Mouse (Mus musculus) intestine, postnatal 0 days (tissue): Measurements from ENCODE around the gene Bmper. TPM values are rescaled to one million over a fixed set of nuclear protein-coding genes. Genes with fewer than 3 reads are reported as not detected.

Experiments used
- ATAC-seq: fragments of 200-750 bp; cut with Nextera tagmentation; 2 replicates; pipeline ENCODE4 v1.8.0; 2017; ENCODE audit warnings: mild to moderate bottlenecking, moderate TSS enrichment, moderate library complexity
- H3K27ac ChIP-seq: fragments of 300-500 bp; sonication (generic); 2 replicates; pipeline ENCODE4 v1.5.1; 2014; ENCODE audit warnings: mild to moderate bottlenecking, low read depth, low read length, moderate library complexity
- H3K27me3 ChIP-seq: fragments of 300-500 bp; sonication (generic); replicated peaks from 2 replicates; pipeline ENCODE4 v1.6.1; 2014; ENCODE audit warnings: low read length, mixed read lengths; ENCODE audit not compliant: control insufficient read depth, insufficient read depth
- H3K36me3 ChIP-seq: fragments of 300-500 bp; sonication (generic); 2 replicates; pipeline ENCODE4 v1.6.1; 2014; ENCODE audit warnings: mild to moderate bottlenecking, moderate library complexity; ENCODE audit not compliant: control insufficient read depth, insufficient read depth
- H3K4me1 ChIP-seq: fragments of 300-500 bp; sonication (generic); replicated peaks from 2 replicates; pipeline ENCODE4 v1.6.1; 2014; ENCODE audit warnings: antibody characterized with exemption, low read length, mixed read lengths; ENCODE audit not compliant: control insufficient read depth, insufficient read depth
- H3K4me2 ChIP-seq: fragments of 300-500 bp; sonication (generic); replicated peaks from 2 replicates; pipeline ENCODE4 v1.6.1; 2014; ENCODE audit warnings: low read depth, mild to moderate bottlenecking, moderate library complexity
- H3K4me3 ChIP-seq: fragments of 300-500 bp; sonication (generic); 2 replicates; pipeline ENCODE4 v1.5.1; 2014; ENCODE audit warnings: low read depth, low read length
- H3K9ac ChIP-seq: fragments of 300-500 bp; sonication (generic); 2 replicates; pipeline ENCODE4 v1.6.1; 2014; ENCODE audit warnings: mild to moderate bottlenecking, low read depth, low read length
- H3K9me3 ChIP-seq: fragments of 300-500 bp; sonication (generic); 2 replicates; pipeline ENCODE4 v1.6.1; 2016; ENCODE audit warnings: mixed run types; ENCODE audit not compliant: control insufficient read depth
- CTCF ChIP-seq: sonication (generic); IDR thresholded peaks from 2 replicates; pipeline ENCODE4 v1.5.1; 2016; ENCODE audit warnings: low read depth, mild to moderate bottlenecking, control low read depth, antibody characterized with exemption, moderate library complexity
- WGBS: fragments of 180-500 bp; shearing (Covaris S2); extraction: QIAGEN DNeasy Blood & Tissue Kit; methylation state at CpG from one replicate; pipeline ENCODE4 v1.1.7; 2014; 5-methylcytosine and 5-hydroxymethylcytosine counted together
- polyA plus RNA-seq: library from polyadenylated mRNA; unstranded; fragments of >200 nt; fragmentation: Nextera tagmentation; extraction: Ambion mirVana; gene quantifications from 2 replicates; pipeline ENCODE4 v1.2.1, GENCODE M21; 2015

Gene Bmper
- polyA plus RNA-seq, 1 experiment from 2014 or later, result 4.1 TPM

GRCm38 (mm10) chr9:23442168-23442567, 219.3 kb downstream of the Bmper start:
- no peak overlapping the region for H3K4me2 ChIP-seq
- H3K27ac ChIP-seq, result no peak overlapping the region
- 60% methylated on average over 5 of the region's 5 CpGs for WGBS
- no peaks in the 10 kb centered on the region for H3K27me3 ChIP-seq
- no peak overlapping the region for H3K9ac ChIP-seq
- TF ChIP-seq CTCF, result no peak
- no peaks in the 10 kb centered on the region for H3K36me3 ChIP-seq
- ATAC-seq, result no peak
- H3K4me1 ChIP-seq, result no peaks in the 10 kb centered on the region
- no peaks in the 10 kb centered on the region for H3K9me3 ChIP-seq
- no peak overlapping the region for H3K4me3 ChIP-seq

GRCm38 (mm10) chr9:23444975-23445374, 222.1 kb downstream of the Bmper start:
- no peak for ATAC-seq
- Histone ChIP-seq H3K27me3 (no peaks in the 10 kb centered on the region), H3K4me1 (no peaks in the 10 kb centered on the region), H3K9ac (no peak overlapping the region), H3K4me2 (no peak overlapping the region), H3K36me3 (no peaks in the 10 kb centered on the region), H3K4me3 (no peak overlapping the region), H3K9me3 (no peaks in the 10 kb centered on the region), H3K27ac (no peak overlapping the region)
- TF ChIP-seq CTCF, result no peak
- WGBS, result 94% methylated on average over 4 of the region's 4 CpGs

DNA sequence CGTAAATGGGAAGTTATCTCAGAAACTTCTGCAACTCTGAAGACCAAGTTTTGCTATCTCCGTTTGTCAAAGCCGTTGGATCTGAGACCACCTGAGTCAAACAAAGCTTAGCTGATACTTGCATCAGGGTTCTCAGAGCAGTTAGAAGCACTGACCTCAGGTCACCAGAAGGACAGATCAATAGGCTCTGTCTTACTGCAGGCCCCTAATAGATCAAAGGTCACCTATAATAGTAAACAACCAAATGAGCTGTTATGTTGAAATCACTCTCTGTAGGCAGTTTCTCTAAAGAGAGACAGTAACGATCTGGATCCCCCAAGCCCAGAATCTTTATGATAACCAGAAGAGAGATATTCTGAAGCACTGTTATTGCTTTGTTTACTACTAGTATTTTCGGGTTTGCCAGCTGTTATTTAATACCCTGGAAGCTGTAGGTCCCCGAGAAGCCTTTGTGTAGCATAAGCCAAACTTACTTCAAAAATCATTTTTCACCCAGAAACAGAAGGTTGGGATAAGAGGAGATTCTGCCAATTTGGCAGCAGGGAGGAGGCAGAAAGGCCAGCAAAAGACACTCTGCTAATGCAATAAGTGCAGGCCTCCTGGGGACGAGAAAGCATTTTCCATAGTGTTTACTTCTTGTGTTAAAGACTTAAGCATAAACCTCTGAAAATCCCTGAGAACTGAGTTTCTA, 224.5 kb downstream of the Bmper start:
- no peaks in the 10 kb centered on the region for H3K9me3 ChIP-seq
- no peak overlapping the region for H3K9ac ChIP-seq
- no peak overlapping the region for H3K27ac ChIP-seq
- H3K4me1 ChIP-seq, result no peaks in the 10 kb centered on the region
- ATAC-seq, result no peak
- H3K36me3 ChIP-seq, result no peaks in the 10 kb centered on the region
- WGBS, result 46% methylated on average over 7 of the region's 7 CpGs
- no peak for TF ChIP-seq CTCF
- H3K4me3 ChIP-seq, result no peak overlapping the region
- H3K4me2 ChIP-seq, result no peak overlapping the region
- no peaks in the 10 kb centered on the region for H3K27me3 ChIP-seq

- no peak for TF ChIP-seq CTCF
- WGBS, result 20% methylated on average over 5 of the region's 5 CpGs
- Histone ChIP-seq H3K27me3 (no peaks in the 10 kb centered on the region), H3K27ac (no peak overlapping the region), H3K4me2 (no peak overlapping the region), H3K9me3 (no peaks in the 10 kb centered on the region), H3K9ac (no peak overlapping the region), H3K4me1 (no peaks in the 10 kb centered on the region), H3K4me3 (no peak overlapping the region), H3K36me3 (no peaks in the 10 kb centered on the region)
- ATAC-seq, result no peak
Observed at GRCm38 (mm10) chr9:23453309-23453708, 230.4 kb downstream of the Bmper start.

DNA sequence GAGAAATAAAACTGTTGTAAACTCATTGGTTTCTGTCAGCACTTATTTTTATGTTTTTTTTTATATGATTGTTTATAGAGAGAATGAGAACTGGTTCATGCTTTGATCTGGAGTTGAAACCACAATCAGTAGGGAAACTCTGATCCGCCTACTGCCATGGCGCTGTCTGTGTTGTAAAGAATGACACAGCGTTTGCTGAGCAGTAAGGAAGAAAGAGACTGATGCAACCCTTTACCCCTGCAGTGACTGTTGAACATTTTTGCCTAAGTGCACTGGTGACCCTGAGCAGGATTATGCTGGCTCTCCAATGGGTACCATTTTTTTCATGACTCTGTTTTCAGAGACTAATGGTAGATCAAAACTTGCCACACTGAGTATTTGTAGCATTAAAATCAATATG, 234.3 kb downstream of the Bmper start:
- no peaks in the 10 kb centered on the region for H3K27me3 ChIP-seq
- H3K4me2 ChIP-seq, result no peak overlapping the region
- 65% methylated on average over 3 of the region's 3 CpGs for WGBS
- H3K27ac ChIP-seq, result no peak overlapping the region
- no peak overlapping the region for H3K4me3 ChIP-seq
- H3K9me3 ChIP-seq, result no peaks in the 10 kb centered on the region
- H3K36me3 ChIP-seq, result no peaks in the 10 kb centered on the region
- TF ChIP-seq CTCF, result no peak
- ATAC-seq, result no peak
- H3K4me1 ChIP-seq, result no peaks in the 10 kb centered on the region
- H3K9ac ChIP-seq, result no peak overlapping the region

- Histone ChIP-seq H3K9me3 (no peaks in the 10 kb centered on the region), H3K27me3 (no peaks in the 10 kb centered on the region), H3K4me3 (no peak overlapping the region), H3K4me2 (no peak overlapping the region), H3K27ac (no peak overlapping the region), H3K4me1 (no peaks in the 10 kb centered on the region), H3K9ac (no peak overlapping the region), H3K36me3 (no peaks in the 10 kb centered on the region)
- 71% methylated on average over 4 of the region's 4 CpGs for WGBS
- ATAC-seq, result no peak
- TF ChIP-seq CTCF, result no peak
Observed at GRCm38 (mm10) chr9:23460721-23461120, 237.8 kb downstream of the Bmper start.
